Mouse (Mus musculus): Measurements from ENCODE around the gene Nr2f2. TPM values are rescaled to one million over a fixed set of nuclear protein-coding genes. Genes with fewer than 3 reads are reported as not detected.
A peak's percentile ranks its signal among the peaks of the same experiment; 100 is the strongest.

Gene Nr2f2
- polyA plus RNA-seq, 1 experiment from 2014 or later: 113 TPM

DNA sequence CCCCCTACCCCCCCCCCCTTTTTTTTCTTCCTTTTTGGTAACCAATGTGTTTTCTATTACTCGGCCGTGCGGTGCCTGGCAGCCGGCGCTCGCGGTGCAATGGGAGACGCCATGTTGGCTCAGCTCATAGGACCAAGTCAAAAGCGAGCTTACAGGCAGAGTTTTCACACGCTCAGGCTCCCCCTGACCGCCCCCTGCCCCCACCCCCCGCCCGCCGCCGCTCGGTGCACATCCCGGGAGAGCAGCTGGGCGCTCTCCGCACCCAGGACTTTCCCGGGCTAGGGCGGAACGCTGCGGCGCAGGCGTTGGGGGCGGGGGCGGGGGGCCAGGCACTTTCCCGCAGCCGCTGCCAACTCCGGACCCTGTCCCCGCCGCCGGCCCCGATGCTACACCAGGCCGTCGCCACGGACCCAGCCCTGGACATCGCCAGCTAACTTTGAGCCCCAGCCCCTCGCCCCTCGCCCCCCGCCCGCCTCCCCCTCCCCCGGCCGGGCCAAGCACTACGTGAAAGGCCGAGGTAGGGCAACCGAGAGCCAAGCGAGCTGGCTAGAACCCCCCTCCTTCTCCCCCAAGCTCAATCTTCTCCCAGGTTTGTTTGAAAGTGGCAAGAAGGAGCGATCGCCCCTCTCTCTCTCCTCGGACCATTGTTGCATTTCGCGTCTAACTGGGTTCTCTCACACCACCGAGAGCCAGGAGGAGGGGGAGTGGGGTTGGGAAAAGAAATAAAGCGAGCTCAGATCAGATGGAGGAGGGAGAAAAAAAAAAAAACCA is 15.6 kb downstream of the Nr2f2 start:
- ATAC-seq (ENCODE audit: low FRiP score, low TSS enrichment) (peak; percentile 51), DNase-seq (peak; percentile 77)
- 0 out of 2 replicates have a peak, but pooled peaks cover 4% of the 10 kb centered on the region for H3K36me3 ChIP-seq (ENCODE audit: control insufficient read depth, insufficient read depth, low read length)
- peaks cover 65% of the 10 kb centered on the region for H3K27me3 ChIP-seq (ENCODE audit: control insufficient read depth, insufficient read depth, low read length)
- H3K4me3 ChIP-seq (replicated peaks; ENCODE audit: low read depth, low read length): peak overlapping the region; percentile 50
- H3K27ac ChIP-seq (replicated peaks; ENCODE audit: low read depth, low read length): peak overlapping the region; percentile 95
- H3K9me3 ChIP-seq (ENCODE audit: control insufficient read depth, low read length): no peaks in the 10 kb centered on the region
- H3K9ac ChIP-seq (replicated peaks; ENCODE audit: low read length): peak overlapping the region; percentile 79
- H3K4me2 ChIP-seq (ENCODE audit: low read length): peak overlapping the region; percentile 79
- WGBS: under 1% methylated on average over 48 of the region's 55 CpGs
- 0 out of 2 replicates have a peak, but pooled peaks cover 5% of the 10 kb centered on the region for H3K4me1 ChIP-seq (ENCODE audit: control insufficient read depth, insufficient read depth, low read length)

- Histone ChIP-seq H3K4me3 (replicated peaks; ENCODE audit: low read depth, low read length) (peak overlapping the region; percentile 50), H3K27me3 (ENCODE audit: control insufficient read depth, insufficient read depth, low read length) (peaks cover 65% of the 10 kb centered on the region), H3K4me1 (ENCODE audit: control insufficient read depth, insufficient read depth, low read length) (0 out of 2 replicates have a peak, but pooled peaks cover 7% of the 10 kb centered on the region), H3K9me3 (ENCODE audit: control insufficient read depth, low read length) (no peaks in the 10 kb centered on the region), H3K9ac (replicated peaks; ENCODE audit: low read length) (peak overlapping the region; percentile 79), H3K27ac (replicated peaks; ENCODE audit: low read depth, low read length) (peak overlapping the region; percentile 95), H3K36me3 (ENCODE audit: control insufficient read depth, insufficient read depth, low read length) (0 out of 2 replicates have a peak, but pooled peaks cover 4% of the 10 kb centered on the region), H3K4me2 (ENCODE audit: low read length) (peak overlapping the region; percentile 79)
- 3% methylated on average over 20 of the region's 20 CpGs for WGBS
- DNase-seq (no peak), ATAC-seq (ENCODE audit: low FRiP score, low TSS enrichment) (no peak)
Measured at GRCm38 (mm10) chr7:70349981-70350670, 16.4 kb downstream of the Nr2f2 start.

DNA sequence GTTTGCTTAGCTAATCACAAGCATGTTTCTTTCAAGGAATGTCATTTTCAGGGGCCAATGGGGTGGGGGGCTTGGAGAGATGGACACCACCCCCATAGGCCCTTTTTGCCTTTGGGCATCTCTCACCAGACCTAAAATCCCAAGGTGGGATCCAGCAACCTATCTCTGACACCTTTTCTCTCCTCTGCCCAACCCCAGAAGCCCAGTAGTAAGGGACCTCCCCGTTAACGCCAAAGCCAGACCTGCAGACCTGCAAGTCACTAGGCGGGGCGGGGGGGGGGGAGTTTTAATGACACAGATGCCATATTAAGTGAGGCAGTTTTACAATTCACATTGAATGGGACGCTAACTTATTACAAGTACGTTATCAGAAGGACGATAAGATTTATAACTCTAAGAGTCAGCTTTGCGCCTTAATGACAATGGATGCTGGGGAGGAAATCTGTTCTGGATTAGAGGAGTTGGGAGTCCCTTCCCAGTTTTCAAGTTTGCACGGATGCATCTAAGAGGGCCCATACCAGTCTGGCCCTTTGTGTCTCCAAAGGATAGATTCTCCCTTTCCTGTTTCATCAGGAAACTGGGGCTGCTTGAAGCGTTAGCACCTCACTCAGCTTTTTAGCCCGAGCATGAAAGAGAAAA is 17.4 kb downstream of the Nr2f2 start:
- H3K4me2 ChIP-seq (ENCODE audit: low read length): peak overlapping the region; percentile 79
- H3K4me3 ChIP-seq (replicated peaks; ENCODE audit: low read depth, low read length): peak overlapping the region; percentile 50
- DNase-seq (no peak), ATAC-seq (ENCODE audit: low FRiP score, low TSS enrichment) (no peak)
- no peaks in the 10 kb centered on the region for H3K9me3 ChIP-seq (ENCODE audit: control insufficient read depth, low read length)
- peaks cover 67% of the 10 kb centered on the region for H3K27me3 ChIP-seq (ENCODE audit: control insufficient read depth, insufficient read depth, low read length)
- 0 out of 2 replicates have a peak, but pooled peaks cover 7% of the 10 kb centered on the region for H3K4me1 ChIP-seq (ENCODE audit: control insufficient read depth, insufficient read depth, low read length)
- peak overlapping the region; percentile 95 for H3K27ac ChIP-seq (replicated peaks; ENCODE audit: low read depth, low read length)
- 7% methylated on average over 11 of the region's 11 CpGs for WGBS
- H3K36me3 ChIP-seq (ENCODE audit: control insufficient read depth, insufficient read depth, low read length): no peaks in the 10 kb centered on the region
- peak overlapping the region; percentile 79 for H3K9ac ChIP-seq (replicated peaks; ENCODE audit: low read length)

GRCm38 (mm10) chr7:70348064-70348976 is 18.2 kb downstream of the Nr2f2 start:
- peak overlapping the region; percentile 79 for H3K4me2 ChIP-seq (ENCODE audit: low read length)
- H3K27me3 ChIP-seq (ENCODE audit: control insufficient read depth, insufficient read depth, low read length): peaks cover 75% of the 10 kb centered on the region
- H3K9me3 ChIP-seq (ENCODE audit: control insufficient read depth, low read length): no peaks in the 10 kb centered on the region
- peak overlapping the region; percentile 50 for H3K4me3 ChIP-seq (replicated peaks; ENCODE audit: low read depth, low read length)
- WGBS: 6% methylated on average over 30 of the region's 30 CpGs
- 0 out of 2 replicates have a peak, but pooled peaks cover 7% of the 10 kb centered on the region for H3K4me1 ChIP-seq (ENCODE audit: control insufficient read depth, insufficient read depth, low read length)
- DNase-seq (no peak), ATAC-seq (ENCODE audit: low FRiP score, low TSS enrichment) (no peak)
- peak overlapping the region; percentile 95 for H3K27ac ChIP-seq (replicated peaks; ENCODE audit: low read depth, low read length)
- H3K9ac ChIP-seq (replicated peaks; ENCODE audit: low read length): peak overlapping the region; percentile 79
- H3K36me3 ChIP-seq (ENCODE audit: control insufficient read depth, insufficient read depth, low read length): no peaks in the 10 kb centered on the region

GRCm38 (mm10) chr7:70347618-70347958 is 18.9 kb downstream of the Nr2f2 start:
- H3K4me1 ChIP-seq (ENCODE audit: control insufficient read depth, insufficient read depth, low read length): 0 out of 2 replicates have a peak, but pooled peaks cover 7% of the 10 kb centered on the region
- H3K36me3 ChIP-seq (ENCODE audit: control insufficient read depth, insufficient read depth, low read length): no peaks in the 10 kb centered on the region
- H3K4me3 ChIP-seq (replicated peaks; ENCODE audit: low read depth, low read length): peak overlapping the region; percentile 50
- H3K4me2 ChIP-seq (ENCODE audit: low read length): peak overlapping the region; percentile 79
- 3% methylated on average over 14 of the region's 14 CpGs for WGBS
- H3K27ac ChIP-seq (replicated peaks; ENCODE audit: low read depth, low read length): peak overlapping the region; percentile 95
- H3K9me3 ChIP-seq (ENCODE audit: control insufficient read depth, low read length): no peaks in the 10 kb centered on the region
- ATAC-seq (ENCODE audit: low FRiP score, low TSS enrichment) (no peak), DNase-seq (no peak)
- H3K27me3 ChIP-seq (ENCODE audit: control insufficient read depth, insufficient read depth, low read length): peaks cover 77% of the 10 kb centered on the region
- H3K9ac ChIP-seq (replicated peaks; ENCODE audit: low read length): peak overlapping the region; percentile 79

- Histone ChIP-seq H3K27me3 (ENCODE audit: control insufficient read depth, insufficient read depth, low read length) (peaks cover 78% of the 10 kb centered on the region), H3K4me2 (ENCODE audit: low read length) (peak overlapping the region; percentile 79), H3K27ac (replicated peaks; ENCODE audit: low read depth, low read length) (peak overlapping the region; percentile 95), H3K4me1 (ENCODE audit: control insufficient read depth, insufficient read depth, low read length) (0 out of 2 replicates have a peak, but pooled peaks cover 7% of the 10 kb centered on the region), H3K9ac (replicated peaks; ENCODE audit: low read length) (peak overlapping the region; percentile 79), H3K4me3 (replicated peaks; ENCODE audit: low read depth, low read length) (peak overlapping the region; percentile 50), H3K36me3 (ENCODE audit: control insufficient read depth, insufficient read depth, low read length) (no peaks in the 10 kb centered on the region), H3K9me3 (ENCODE audit: control insufficient read depth, low read length) (no peaks in the 10 kb centered on the region)
- ATAC-seq (ENCODE audit: low FRiP score, low TSS enrichment) (no peak), DNase-seq (no peak)
- 4% methylated on average over 20 of the region's 20 CpGs for WGBS
Measured at GRCm38 (mm10) chr7:70346951-70347617, 19.5 kb downstream of the Nr2f2 start.

- ATAC-seq (ENCODE audit: low FRiP score, low TSS enrichment) (peak; percentile 62), DNase-seq (peak; percentile 89)
- Histone ChIP-seq H3K27me3 (ENCODE audit: control insufficient read depth, insufficient read depth, low read length) (peaks cover 88% of the 10 kb centered on the region), H3K9me3 (ENCODE audit: control insufficient read depth, low read length) (no peaks in the 10 kb centered on the region), H3K4me2 (ENCODE audit: low read length) (peak overlapping the region; percentile 79), H3K9ac (replicated peaks; ENCODE audit: low read length) (peak overlapping the region; percentile 50), H3K4me3 (replicated peaks; ENCODE audit: low read depth, low read length) (peak overlapping the region; percentile 30), H3K27ac (replicated peaks; ENCODE audit: low read depth, low read length) (peak overlapping the region; percentile 95), H3K4me1 (ENCODE audit: control insufficient read depth, insufficient read depth, low read length) (0 out of 2 replicates have a peak, but pooled peaks cover 7% of the 10 kb centered on the region), H3K36me3 (ENCODE audit: control insufficient read depth, insufficient read depth, low read length) (no peaks in the 10 kb centered on the region)
- under 1% methylated on average over 35 of the region's 35 CpGs for WGBS
Measured at GRCm38 (mm10) chr7:70346010-70346536, 20.5 kb downstream of the Nr2f2 start.
